Mouse (Mus musculus) G1E-ER4 (cell line): ENCODE data around the gene Atp2a1. TPM values are rescaled to one million over a fixed set of nuclear protein-coding genes. Genes with fewer than 3 reads are reported as not detected.

Experiments
- GATA1 ChIP-seq: IDR thresholded peaks from one replicate; pipeline ENCODE4 v1.8.0; 2012; ENCODE audit warnings: low read length, inconsistent platforms
- polyA plus RNA-seq: library from polyadenylated mRNA; stranded (reverse); fragments of >175 nt; gene quantifications from 2 replicates; pipeline ENCODE4 v1.2.3, GENCODE M21; 2012

Atp2a1 gene
- polyA plus RNA-seq, 1 experiment, result not detected

- no peak for TF ChIP-seq GATA1
These were observed 1.3 kb downstream of the Atp2a1 start for GRCm38 (mm10) chr7:126461626-126462025.

DNA sequence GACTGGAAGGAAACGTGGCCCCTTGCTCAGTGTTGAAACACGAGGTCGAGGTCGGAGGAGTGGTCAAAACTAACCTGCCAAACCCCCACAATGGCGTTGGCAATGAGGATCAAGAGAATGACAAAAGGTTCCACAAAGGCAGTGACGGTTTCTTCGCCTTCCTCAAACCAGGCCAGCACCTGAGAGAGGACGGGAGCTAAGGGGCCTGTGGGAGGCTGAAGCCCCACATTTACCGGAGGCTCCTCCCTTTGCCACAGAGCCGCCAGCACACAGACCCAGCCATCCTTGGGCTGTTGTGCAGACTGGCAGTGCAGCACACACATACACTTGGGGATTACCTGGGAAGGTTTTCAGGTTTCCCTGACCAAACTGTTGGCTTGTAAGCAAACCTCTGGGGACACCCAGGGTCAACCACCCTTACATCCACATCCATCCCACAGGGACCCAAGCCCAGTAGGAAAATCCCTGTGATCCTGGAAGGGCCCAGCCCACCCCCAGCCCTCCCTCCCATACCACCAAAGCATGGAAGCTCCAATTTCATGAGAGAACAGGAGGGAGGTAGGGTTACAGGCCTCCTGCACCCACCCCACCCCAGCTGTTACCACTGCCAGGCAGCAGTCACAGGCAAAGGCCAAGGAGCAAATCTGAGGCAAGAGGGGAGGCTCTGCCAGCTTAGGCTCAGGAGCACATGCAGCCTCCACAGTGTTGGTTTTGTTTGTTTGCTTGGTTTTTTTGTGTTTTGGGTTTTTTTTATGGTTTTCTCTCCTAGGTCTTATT is 2.1 kb downstream of the Atp2a1 start:
- TF ChIP-seq GATA1, result no peak

GRCm38 (mm10) chr7:126458844-126459618 is 3.9 kb downstream of the Atp2a1 start:
- no peak for TF ChIP-seq GATA1

DNA sequence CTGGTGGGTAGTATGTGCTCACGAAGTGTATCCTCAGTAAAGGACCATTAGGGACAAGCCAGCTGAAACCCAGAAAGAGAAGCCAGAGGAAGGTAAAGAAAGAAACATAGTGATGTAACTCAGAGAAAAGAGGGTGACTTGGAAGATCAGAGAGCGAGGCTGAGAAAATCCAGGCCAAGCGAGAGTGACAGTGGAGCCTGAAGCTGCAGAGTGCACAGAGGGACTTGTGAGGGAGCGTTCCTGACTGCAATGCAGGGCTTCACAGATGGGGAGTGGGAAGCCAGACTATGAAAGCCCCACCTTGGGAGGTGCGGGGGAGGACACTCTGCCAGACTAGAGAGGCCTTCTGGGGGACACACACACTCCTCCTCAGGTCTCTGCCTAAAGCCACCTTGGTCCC is 4.7 kb downstream of the Atp2a1 start:
- no peak for TF ChIP-seq GATA1

DNA sequence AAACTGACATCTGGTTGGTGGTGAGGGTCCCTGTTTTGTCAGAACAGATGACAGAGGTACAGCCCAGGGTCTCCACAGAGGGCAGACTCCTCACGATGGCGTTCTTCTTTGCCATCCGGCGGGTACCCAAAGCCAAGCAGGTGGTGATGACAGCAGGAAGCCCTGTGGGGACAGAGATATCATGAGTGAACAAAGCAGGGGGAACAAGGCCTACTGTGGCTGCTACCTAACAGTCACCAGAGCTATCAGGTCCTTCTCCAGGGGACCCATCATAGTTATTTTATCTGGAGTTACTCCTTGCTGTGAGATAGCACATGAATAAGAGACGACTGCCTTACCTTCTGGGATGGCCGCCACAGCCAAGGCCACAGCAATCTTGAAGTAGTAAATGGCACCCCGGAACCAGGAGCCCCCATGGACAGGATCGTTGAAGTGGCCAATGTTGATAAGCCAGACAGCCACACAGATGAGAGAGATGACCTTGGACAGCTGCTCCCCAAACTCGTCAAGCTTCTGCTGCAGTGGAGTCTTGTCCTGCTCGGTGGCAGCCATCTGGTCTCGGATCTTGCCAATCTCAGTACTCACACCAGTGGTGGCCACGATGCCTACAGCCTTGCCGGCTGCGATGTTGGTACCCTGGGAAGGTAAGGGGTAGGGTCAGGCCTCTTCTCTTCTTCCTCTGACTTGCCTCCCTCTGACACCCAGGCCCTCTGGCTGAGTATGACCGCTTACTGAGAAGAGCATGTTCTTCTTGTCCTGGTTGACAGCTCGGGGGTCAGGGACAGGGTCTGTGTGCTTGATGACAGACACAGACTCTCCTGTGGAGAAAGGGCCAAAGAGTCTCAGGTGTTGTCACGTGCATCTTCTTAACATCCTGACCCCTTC is 6.3 kb downstream of the Atp2a1 start:
- no peak for TF ChIP-seq GATA1

- TF ChIP-seq GATA1, result no peak
These were observed 7.7 kb downstream of the Atp2a1 start for GRCm38 (mm10) chr7:126455242-126455641.

GRCm38 (mm10) chr7:126453861-126454260 is 9.0 kb downstream of the Atp2a1 start:
- TF ChIP-seq GATA1, result no peak

DNA sequence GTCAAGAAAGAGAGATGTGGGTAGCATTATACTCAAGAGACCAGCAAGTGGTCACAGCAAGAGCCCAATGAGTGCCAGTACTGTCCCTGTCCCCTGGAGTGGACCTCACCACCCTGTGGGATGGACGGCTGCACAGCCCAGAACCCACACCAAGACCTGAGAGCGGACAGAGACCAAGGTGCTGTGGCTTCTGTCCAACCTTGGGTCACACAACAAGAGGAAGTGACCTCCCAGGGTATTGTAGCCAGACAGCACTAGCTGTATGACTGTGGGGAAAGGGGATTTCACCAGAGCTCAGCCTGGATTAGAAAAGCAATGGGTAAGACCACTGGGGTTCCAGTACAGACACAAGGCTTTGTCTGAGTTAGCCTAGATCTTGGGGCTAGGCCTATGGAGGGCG is 10.7 kb downstream of the Atp2a1 start:
- no peak for TF ChIP-seq GATA1

DNA sequence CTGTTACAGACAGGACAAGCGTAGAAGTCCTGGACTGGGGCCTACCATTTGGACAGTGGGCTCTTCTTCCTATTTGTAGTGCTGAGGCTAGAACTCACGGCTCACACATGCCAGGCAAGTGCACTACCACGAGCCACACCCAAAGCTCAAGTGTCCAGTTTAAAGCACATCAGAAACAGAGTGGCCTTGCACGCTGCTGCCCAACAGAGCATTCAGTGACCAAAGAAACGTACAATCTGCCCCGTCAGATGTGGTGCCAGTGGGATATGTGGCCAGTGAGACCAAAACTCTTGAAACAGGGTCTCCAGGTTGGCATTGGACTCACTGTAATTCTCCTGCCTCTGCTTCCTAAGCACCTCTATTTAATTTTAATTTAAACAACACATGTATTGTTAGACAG is 12.3 kb downstream of the Atp2a1 start:
- TF ChIP-seq GATA1, result no peak

DNA sequence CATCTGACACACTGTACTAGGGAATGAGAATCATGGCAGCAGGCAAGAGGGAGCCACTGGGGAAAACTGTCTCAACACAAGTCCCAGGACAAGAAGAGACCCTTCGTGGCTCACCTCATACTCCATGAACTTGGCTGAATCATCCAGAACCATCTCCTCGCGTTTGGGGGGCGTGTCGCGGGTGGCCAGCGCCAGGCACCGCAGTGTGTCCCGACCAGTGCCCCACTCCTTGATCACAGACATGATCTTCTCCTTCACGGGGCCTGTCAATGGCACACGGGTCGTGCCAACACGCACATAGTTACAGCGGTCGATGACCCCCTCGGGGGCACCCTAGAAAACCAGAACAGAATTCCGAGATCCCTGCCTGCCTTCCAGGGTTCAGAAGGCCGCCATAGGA is 12.9 kb downstream of the Atp2a1 start:
- no peak for TF ChIP-seq GATA1

DNA sequence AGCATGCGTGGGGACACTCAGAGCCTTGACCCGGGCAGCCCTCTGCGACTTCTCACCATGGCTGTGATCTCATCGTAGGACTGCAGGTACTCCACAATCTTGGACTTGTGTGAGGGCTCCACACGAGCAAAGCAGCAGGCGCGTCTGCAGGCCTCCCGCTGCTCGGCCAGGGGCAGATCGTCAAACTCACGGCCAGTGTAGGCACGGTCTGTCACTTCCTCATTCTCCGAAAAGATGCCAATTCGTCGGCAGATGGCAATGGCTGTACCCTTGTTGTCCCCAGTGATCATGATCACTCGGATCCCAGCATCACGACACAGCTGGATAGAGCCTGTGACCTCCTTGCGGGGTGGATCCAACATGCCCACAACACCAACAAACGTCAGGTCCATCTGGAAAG is 14.4 kb downstream of the Atp2a1 start:
- no peak for TF ChIP-seq GATA1

- no peak for TF ChIP-seq GATA1
These were observed 16.7 kb downstream of the Atp2a1 start for GRCm38 (mm10) chr7:126446217-126446616.

- TF ChIP-seq GATA1, result no peak
These were observed 17.6 kb downstream of the Atp2a1 start for GRCm38 (mm10) chr7:126445104-126445815.

- TF ChIP-seq GATA1, result no peak
These were observed 18.4 kb downstream of the Atp2a1 start for GRCm38 (mm10) chr7:126444536-126444935.

DNA sequence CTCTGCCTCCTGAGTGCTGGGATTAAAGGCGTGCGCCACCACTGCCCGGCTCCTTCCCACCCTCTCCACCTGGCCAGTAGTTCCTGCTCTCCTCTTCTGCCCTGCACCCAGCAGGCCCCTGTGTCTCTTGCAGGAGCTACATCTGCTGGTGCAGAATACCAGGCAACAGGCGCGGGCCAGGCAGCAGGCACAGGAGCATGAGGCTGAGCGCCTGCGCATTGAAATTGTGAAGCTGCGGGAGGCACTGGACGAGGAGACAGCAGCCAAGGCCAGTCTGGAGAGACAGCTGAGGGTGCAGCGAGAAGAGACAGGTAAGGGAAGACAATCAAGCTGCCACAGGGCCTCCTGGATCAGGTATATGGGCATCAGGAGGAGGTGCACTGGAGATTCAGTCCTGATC is 18.9 kb downstream of the Atp2a1 start:
- TF ChIP-seq GATA1, result no peak
